In the genomic region with DNA sequence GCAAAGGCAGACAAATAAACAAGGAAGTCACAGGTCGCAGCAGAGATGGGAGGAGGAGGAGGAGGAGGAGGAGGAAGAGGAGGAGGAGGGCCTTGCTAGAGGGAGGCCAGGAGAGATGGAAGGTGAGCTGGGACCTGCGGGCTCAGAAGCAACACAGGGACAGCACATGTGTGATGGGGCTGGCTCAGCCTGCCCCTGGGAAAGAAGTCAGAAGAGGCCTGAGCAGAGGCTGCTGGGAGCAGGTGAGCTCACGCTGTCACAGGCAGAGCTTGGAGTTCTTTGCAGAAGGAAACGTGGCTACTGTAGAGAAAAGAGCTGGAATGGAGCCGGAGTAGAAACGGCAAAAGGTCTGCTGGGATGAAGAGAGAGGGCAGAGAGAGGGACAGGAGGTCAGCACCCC, we compare ENCODE assay signal across 30 mouse cellular contexts.
DNase-seq lines count a peak whose midpoint lies in the region; ATAC-seq and TF ChIP-seq lines count a peak whose summit lies in the region.
"Had no signal": no experiment of that assay in that cellular context is flagged by ENCODE, and none has a peak within 500 bp of the region (broad histone marks: within the 10 kb centered on the region; RNA-seq: fewer than 3 reads in every experiment).

No protein-coding gene starts in this region.

- peak; percentile 47; the same call in 1 of the 2 replicates for ATAC-seq in heart, embryonic 11.5 days (replicated peaks; ENCODE audit: insufficient number of reproducible peaks, low FRiP score, low TSS enrichment)
- peak; percentile 29; the same call in 1 of the 2 replicates for ATAC-seq in heart, embryonic 16.5 days (replicated peaks; ENCODE audit: extremely low read depth, insufficient read depth, low FRiP score)
- ATAC-seq in midbrain, embryonic 16.5 days = no peak
- ATAC-seq: forebrain, postnatal 0 days; hindbrain, embryonic 16.5 days; Patski had no signal

- WGBS in heart, embryonic 11.5 days (ENCODE audit: insufficient replicate concordance) = 36% methylated on average over 6 of the region's 6 CpGs
- 23% methylated on average over 6 of the region's 6 CpGs for WGBS in heart, embryonic 16.5 days
- WGBS in midbrain, embryonic 16.5 days = 87% methylated on average over 6 of the region's 6 CpGs

- H3K9ac ChIP-seq in heart, embryonic 11.5 days (ENCODE audit: low read depth, low read length) = 0 out of 2 replicates have a peak overlapping the region, but pooled peaks have one; percentile 46
- peak overlapping the region; percentile 34; the same call in 1 of the 2 replicates for H3K9ac ChIP-seq in heart, embryonic 16.5 days (ENCODE audit: low read length)
- no peak overlapping the region for H3K9ac ChIP-seq in midbrain, embryonic 16.5 days (ENCODE audit: low read depth, low read length)
- H3K9ac ChIP-seq: embryonic facial prominence, embryonic 15.5 days; forebrain, embryonic 12.5 days; forebrain, postnatal 0 days; limb, embryonic 15.5 days; liver, embryonic 15.5 days; lung, embryonic 14.5 days; neural tube, embryonic 12.5 days had no signal

- H3K27ac ChIP-seq in heart, embryonic 11.5 days (ENCODE audit: low read depth, low read length) = peak overlapping the region; percentile 89
- H3K27ac ChIP-seq in heart, embryonic 16.5 days (ENCODE audit: low read length) = peak overlapping the region; percentile 86
- 0 out of 2 replicates have a peak overlapping the region, but pooled peaks have one; percentile 36 for H3K27ac ChIP-seq in layer of hippocampus, adult 2 months
- H3K27ac ChIP-seq in midbrain, embryonic 16.5 days (ENCODE audit: low read length) = no peak overlapping the region
- H3K27ac ChIP-seq: embryonic facial prominence, embryonic 10.5 days; embryonic facial prominence, embryonic 15.5 days; forebrain, embryonic 12.5 days; limb, embryonic 10.5 days; limb, embryonic 15.5 days; liver, embryonic 15.5 days; neural tube, embryonic 12.5 days had no signal

- H3K4me1 ChIP-seq in heart, embryonic 11.5 days (ENCODE audit: control insufficient read depth, insufficient read depth, low read length) = peaks cover 17% of the 10 kb centered on the region
- H3K4me1 ChIP-seq in heart, embryonic 16.5 days (ENCODE audit: control insufficient read depth, insufficient read depth, low read length) = peaks cover 14% of the 10 kb centered on the region
- no peaks in the 10 kb centered on the region for H3K4me1 ChIP-seq in midbrain, embryonic 16.5 days (ENCODE audit: control insufficient read depth, insufficient read depth, low read length)
- H3K4me1 ChIP-seq: embryonic facial prominence, embryonic 10.5 days; embryonic facial prominence, embryonic 15.5 days; forebrain, embryonic 12.5 days; limb, embryonic 10.5 days; limb, embryonic 15.5 days; neural tube, embryonic 12.5 days had no signal

- no peak for DNase-seq in heart, adult 8-10 months (ENCODE audit: low spot score)
- DNase-seq in heart, adult 9 months (ENCODE audit: low spot score in 2 of 2) = no peak
- DNase-seq in layer of hippocampus, adult 2 months (ENCODE audit: low spot score in 2 of 2) = no peak
- DNase-seq in layer of hippocampus, postnatal 25 days (ENCODE audit: extremely low spot score in 1 of 2, low spot score in 1 of 2) = no peak
- DNase-seq: adrenal gland, postnatal 10 days; cerebellum, adult 8-10 months; cerebellum, postnatal 25 days; forebrain, postnatal 0 days; kidney, adult 9 months; kidney, postnatal 36 days; lung, postnatal 36 days; right cerebral cortex, adult 18-20 months; spleen, adult 18-20 months; thymus, adult 2 months; thymus, postnatal 36 days had no signal

- TF ChIP-seq CTCF in layer of hippocampus, adult 2 months (conservative IDR thresholded peaks at IDR 0.05) = no peak

- H3K4me3 ChIP-seq in heart, embryonic 11.5 days (ENCODE audit: low read depth, low read length) = no peak overlapping the region
- no peak overlapping the region for H3K4me3 ChIP-seq in heart, embryonic 16.5 days (ENCODE audit: low read length)
- no peak overlapping the region for H3K4me3 ChIP-seq in layer of hippocampus, adult 2 months
- H3K4me3 ChIP-seq in midbrain, embryonic 16.5 days (ENCODE audit: low read depth, low read length) = no peak overlapping the region
- H3K4me3 ChIP-seq: embryonic facial prominence, embryonic 10.5 days; embryonic facial prominence, embryonic 15.5 days; forebrain, embryonic 12.5 days; limb, embryonic 10.5 days; limb, embryonic 15.5 days; liver, embryonic 15.5 days; myocyte; neural tube, embryonic 12.5 days had no signal

- peaks cover 19% of the 10 kb centered on the region for H3K36me3 ChIP-seq in heart, embryonic 11.5 days (ENCODE audit: control insufficient read depth, insufficient read depth, low read length)
- H3K36me3 ChIP-seq in heart, embryonic 16.5 days (ENCODE audit: control insufficient read depth, insufficient read depth) = peaks cover 29% of the 10 kb centered on the region
- peaks cover 33% of the 10 kb centered on the region for H3K36me3 ChIP-seq in midbrain, embryonic 16.5 days (ENCODE audit: control insufficient read depth, insufficient read depth, low read length)

- H3K4me2 ChIP-seq in heart, embryonic 11.5 days = peak overlapping the region; percentile 44
- H3K4me2 ChIP-seq in heart, embryonic 16.5 days (ENCODE audit: low read depth, low read length) = peak overlapping the region; percentile 44
- no peak overlapping the region for H3K4me2 ChIP-seq in midbrain, embryonic 16.5 days (ENCODE audit: low read length)
- H3K4me2 ChIP-seq: embryonic facial prominence, embryonic 15.5 days; forebrain, embryonic 12.5 days; limb, embryonic 15.5 days; liver, embryonic 15.5 days; lung, embryonic 14.5 days; midbrain, embryonic 11.5 days; neural tube, embryonic 12.5 days had no signal

- no peaks in the 10 kb centered on the region for H3K27me3 ChIP-seq in heart, embryonic 11.5 days (ENCODE audit: control insufficient read depth, insufficient read depth, low read length)
- no peaks in the 10 kb centered on the region for H3K27me3 ChIP-seq in heart, embryonic 16.5 days (ENCODE audit: control insufficient read depth, insufficient read depth, low read length)
- no peaks in the 10 kb centered on the region for H3K27me3 ChIP-seq in midbrain, embryonic 16.5 days (ENCODE audit: control insufficient read depth, insufficient read depth, low read depth, low read length)
- H3K27me3 ChIP-seq: embryonic facial prominence, embryonic 15.5 days; forebrain, embryonic 12.5 days; limb, embryonic 15.5 days; liver, embryonic 15.5 days; neural tube, embryonic 12.5 days; Patski had no signal

- H3K9me3 ChIP-seq in heart, embryonic 11.5 days (replicated peaks; ENCODE audit: control insufficient read depth, low read length) = no peaks in the 10 kb centered on the region
- no peaks in the 10 kb centered on the region for H3K9me3 ChIP-seq in heart, embryonic 16.5 days (replicated peaks; ENCODE audit: control insufficient read depth, low read length)
- no peaks in the 10 kb centered on the region for H3K9me3 ChIP-seq in midbrain, embryonic 16.5 days (replicated peaks; ENCODE audit: control insufficient read depth, low read length, poor library complexity, severe bottlenecking)
- H3K9me3 ChIP-seq: embryonic facial prominence, embryonic 10.5 days; embryonic facial prominence, embryonic 15.5 days; forebrain, embryonic 12.5 days; limb, embryonic 10.5 days; limb, embryonic 15.5 days; liver, embryonic 15.5 days; neural tube, embryonic 12.5 days had no signal
